Mouse (Mus musculus) liver, embryonic 14.5 days (tissue): ENCODE measurements around the gene Nhsl2.

Experiments used
- CTCF ChIP-seq: IDR thresholded peaks from 2 replicates; pipeline ENCODE4 v1.5.1; 2016; ENCODE audit warnings: antibody characterized with exemption, low read depth, control low read depth
- EP300 ChIP-seq: IDR thresholded peaks from 2 replicates; pipeline ENCODE4 v1.6.1; 2016; ENCODE audit warnings: antibody characterized with exemption, low read depth

DNA sequence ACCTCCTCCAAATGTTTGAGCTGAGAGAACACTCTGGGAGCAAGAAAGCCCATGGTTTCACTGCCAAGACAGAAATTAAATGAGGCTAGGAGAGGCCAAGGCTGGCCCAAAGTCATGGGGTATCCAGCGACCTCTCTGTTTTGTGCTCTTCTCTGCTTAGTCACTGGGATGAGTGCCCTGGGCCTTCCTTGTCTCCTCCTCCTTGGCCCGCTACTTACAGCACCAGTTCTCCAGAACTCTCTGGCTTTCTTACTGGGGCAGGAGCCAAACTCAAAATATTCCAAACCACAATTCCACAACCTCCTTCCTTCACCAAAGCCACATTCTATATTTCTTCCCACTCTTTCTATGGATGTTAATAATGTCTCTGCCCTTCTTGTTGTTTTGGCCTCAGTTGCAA is 147.5 kb downstream of the Nhsl2 start:
- TF ChIP-seq CTCF (no peak), EP300 (no peak)
